Comparison of ENCODE assay signal across 8 mouse cellular contexts in genomic region chr11:106216730-106217490, GRCm38 (mm10). TPM values are rescaled to one million over a fixed set of nuclear protein-coding genes. Genes with fewer than 3 reads are reported as not detected.
DNase-seq lines count a peak whose midpoint lies in the region; ATAC-seq and TF ChIP-seq lines count a peak whose summit lies in the region.

Gene Ddx42, plus strand, starts transcription at chr11:106216926.

- H3K27ac ChIP-seq in forebrain, embryonic 16.5 days (ENCODE audit: low read length), result peak within 1 kb of the TSS; percentile 97
- peak within 1 kb of the TSS; percentile 96 for H3K27ac ChIP-seq in layer of hippocampus, adult 2 months
- peak within 1 kb of the TSS; percentile 98 for H3K27ac ChIP-seq in lung, embryonic 14.5 days (ENCODE audit: low read depth)
- peak within 1 kb of the TSS; percentile 92 for H3K27ac ChIP-seq in olfactory bulb, adult 2 months (ENCODE audit: insufficient read depth, low read depth, low read length)
- H3K27ac ChIP-seq in thymus, adult 2 months (ENCODE audit: control insufficient read depth, insufficient read depth, low read length), result peak within 1 kb of the TSS; percentile 88

- peak; percentile 49 for TF ChIP-seq POLR2A in olfactory bulb, adult 2 months (IDR thresholded peaks at IDR 0.05; ENCODE audit: insufficient read depth, low read depth, low read length)
- peak; percentile 83; the same call in 1 of the 2 replicates for TF ChIP-seq POLR2A in thymus, adult 2 months (IDR thresholded peaks at IDR 0.05; ENCODE audit: control insufficient read depth, extremely low read depth, insufficient read depth, low read length, poor library complexity)

- peak; percentile 80 for DNase-seq in G1E (ENCODE audit: low spot score)
- DNase-seq in cerebellum, adult 18-20 months, result peak; percentile 90 to 94
- peak; percentile 84 to 88 for DNase-seq in heart, postnatal 36 days
- DNase-seq in layer of hippocampus, adult 2 months (ENCODE audit: low spot score in 2 of 2), result peak; percentile 92 to 94
- DNase-seq in lung, embryonic 14.5 days, result peak; percentile 99
- peak; percentile 88 for DNase-seq in thymus, adult 2 months

- intact Hi-C loops in heart, postnatal 36 days (cut with DNase I), result loop anchor here (2.0 kb wide), 2 partner anchors 34 to 56 kb away; partner anchors contain the start of gene Smarcd2

- no peak for TF ChIP-seq CTCF in G1E (IDR thresholded peaks at IDR 0.05; ENCODE audit: low read depth, low read length)
- TF ChIP-seq CTCF in layer of hippocampus, adult 2 months (conservative IDR thresholded peaks at IDR 0.05), result no peak
- TF ChIP-seq CTCF in lung, embryonic 14.5 days (IDR thresholded peaks at IDR 0.05; ENCODE audit: low read depth), result no peak
- TF ChIP-seq CTCF in olfactory bulb, adult 2 months (IDR thresholded peaks at IDR 0.05; ENCODE audit: insufficient read depth, low read depth, low read length), result no peak
- TF ChIP-seq CTCF in thymus, adult 2 months (IDR thresholded peaks at IDR 0.05; ENCODE audit: borderline replicate concordance, control insufficient read depth, extremely low read depth, insufficient read depth, low read length, poor library complexity), result no peak

- peak within 1 kb of the TSS; percentile 95 for H3K9ac ChIP-seq in forebrain, embryonic 16.5 days (replicated peaks; ENCODE audit: low read depth, low read length)
- H3K9ac ChIP-seq in lung, embryonic 14.5 days, result peak within 1 kb of the TSS; percentile 95

- H3K4me1 ChIP-seq in G1E (ENCODE audit: insufficient read depth, low read depth, low read length), result peaks cover 37% of the 10 kb centered on the region
- peaks cover 26% of the 10 kb centered on the region for H3K4me1 ChIP-seq in forebrain, embryonic 16.5 days (replicated peaks; ENCODE audit: control insufficient read depth, insufficient read depth, low read length)
- H3K4me1 ChIP-seq in lung, embryonic 14.5 days (ENCODE audit: insufficient read depth), result peaks cover 19% of the 10 kb centered on the region
- H3K4me1 ChIP-seq in olfactory bulb, adult 2 months (ENCODE audit: control insufficient read depth, insufficient read depth, low read length), result peaks cover 7% of the 10 kb centered on the region
- H3K4me1 ChIP-seq in thymus, adult 2 months (replicated peaks; ENCODE audit: control insufficient read depth, insufficient read depth, low read length), result peaks cover 9% of the 10 kb centered on the region; the same call in 1 of the 2 replicates

- peak; percentile 74 for ATAC-seq in G1E (ENCODE audit: extremely low read depth, insufficient number of reproducible peaks, low FRiP score, poor library complexity, severe bottlenecking)
- peak; percentile 95 for ATAC-seq in forebrain, embryonic 16.5 days
- peak; percentile 94 for ATAC-seq in lung, embryonic 14.5 days (ENCODE audit: insufficient read depth)

- H3K9me3 ChIP-seq in G1E (replicated peaks), result no peaks in the 10 kb centered on the region
- no peaks in the 10 kb centered on the region for H3K9me3 ChIP-seq in forebrain, embryonic 16.5 days (ENCODE audit: control insufficient read depth, low read length)
- H3K9me3 ChIP-seq in lung, embryonic 14.5 days (ENCODE audit: low read depth, low read length), result no peaks in the 10 kb centered on the region

- H3K27me3 ChIP-seq in G1E (ENCODE audit: insufficient read depth, low read length), result no peaks in the 10 kb centered on the region
- no peaks in the 10 kb centered on the region for H3K27me3 ChIP-seq in forebrain, embryonic 16.5 days (replicated peaks; ENCODE audit: control insufficient read depth, insufficient read depth, low read length)
- no peaks in the 10 kb centered on the region for H3K27me3 ChIP-seq in lung, embryonic 14.5 days (ENCODE audit: insufficient read depth, low read length)
- no peaks in the 10 kb centered on the region for H3K27me3 ChIP-seq in thymus, adult 2 months (ENCODE audit: control insufficient read depth, insufficient read depth, low read length)

- WGBS in forebrain, embryonic 16.5 days, result under 1% methylated on average over 70 of the region's 70 CpGs
- WGBS in lung, embryonic 14.5 days, result under 1% methylated on average over 70 of the region's 70 CpGs
- WGBS in olfactory bulb, adult 2 months, result under 1% methylated on average over 70 of the region's 70 CpGs
- WGBS in thymus, adult 2 months, result under 1% methylated on average over 70 of the region's 70 CpGs

- H3K4me2 ChIP-seq in forebrain, embryonic 16.5 days (ENCODE audit: low read length), result peak within 1 kb of the TSS; percentile 69
- peak within 1 kb of the TSS; percentile 89 for H3K4me2 ChIP-seq in lung, embryonic 14.5 days

- H3K4me3 ChIP-seq in G1E (ENCODE audit: low read depth, low read length), result peak within 1 kb of the TSS; percentile 97
- peak within 1 kb of the TSS; percentile 87 for H3K4me3 ChIP-seq in forebrain, embryonic 16.5 days (replicated peaks; ENCODE audit: low read length)
- peak within 1 kb of the TSS; percentile 98 for H3K4me3 ChIP-seq in layer of hippocampus, adult 2 months
- H3K4me3 ChIP-seq in lung, embryonic 14.5 days (ENCODE audit: low read depth, low read length), result peak within 1 kb of the TSS; percentile 93
- peak within 1 kb of the TSS; percentile 76 for H3K4me3 ChIP-seq in olfactory bulb, adult 2 months (ENCODE audit: insufficient read depth, low read depth, low read length)
- H3K4me3 ChIP-seq in thymus, adult 2 months (ENCODE audit: control insufficient read depth, insufficient read depth, low read length), result peak within 1 kb of the TSS; percentile 88

- H3K36me3 ChIP-seq in G1E (replicated peaks), result peaks cover 36% of the 10 kb centered on the region
- peaks cover 6% of the 10 kb centered on the region for H3K36me3 ChIP-seq in forebrain, embryonic 16.5 days (ENCODE audit: control insufficient read depth, insufficient read depth)
- peaks cover 15% of the 10 kb centered on the region for H3K36me3 ChIP-seq in lung, embryonic 14.5 days (ENCODE audit: insufficient read depth)
- no peaks in the 10 kb centered on the region; the same call in none of the 2 replicates for H3K36me3 ChIP-seq in thymus, adult 2 months (ENCODE audit: control insufficient read depth, insufficient read depth, low read length)

RNA-seq across cellular contexts. Expression of gene Ddx42, which starts in this region (rescaled TPM):
- total RNA-seq in G1E (2014; fragmentation: Nextera tagmentation), result 63.7 and 71.8 TPM in 2 replicates
- 89.0 and 112 TPM in 2 replicates for total RNA-seq in G1E (2017)
- polyA plus RNA-seq in G1E (2012), result 28.4 and 50.3 TPM in 2 replicates
- polyA plus RNA-seq in forebrain, embryonic 16.5 days (2015; fragmentation: Nextera tagmentation; extraction: Ambion mirVana), result 112 and 115 TPM in 2 replicates
- total RNA-seq in heart, postnatal 36 days (2021), result 10 to 100 TPM; 26.5 to 28.7 TPM
- 10 to 100 TPM; 69.8 to 71.1 TPM for total RNA-seq in layer of hippocampus, adult 2 months (2021)
- polyA plus RNA-seq in lung, embryonic 14.5 days (2014; fragmentation: Nextera tagmentation; extraction: Ambion mirVana), result 75.5 and 82.1 TPM in 2 replicates
- not detected in 2 replicates for polyA plus RNA-seq in olfactory bulb, adult 2 months (2012; ENCODE audit: insufficient read depth, insufficient read length, low replicate concordance, missing spikeins)
- polyA plus RNA-seq in thymus, adult 2 months (2012; rRNA removed), result 16.7 and 19.9 TPM in 2 replicates

Comparison
In these comparisons a context has a peak if more than half of its experiments do, and no peak if none do; other contexts are left out.
1. Peak in every context shown above with its lines: DNase-seq, ATAC-seq, H3K4me3 ChIP-seq and H3K27ac ChIP-seq.
2. RNA of gene Ddx42 (polyA plus RNA-seq): 112 to 115 TPM in forebrain, embryonic 16.5 days, 75.5 to 82.1 TPM in lung, embryonic 14.5 days, 28.4 to 50.3 TPM in G1E and 16.7 to 19.9 TPM in thymus, adult 2 months; not detected in olfactory bulb, adult 2 months; every median in the first group is over 10 times any median in the second.